Mouse (Mus musculus) NIH3T3 (cell line): ENCODE results near the gene Gm20715.
"Not testable (repeated sequence)": the region's sequence is repeated elsewhere in the genome, so short reads cannot be mapped to it uniquely, and the experiment has no call there.

ENCODE experiments used
- DNase-seq: peaks from one replicate; pipeline ENCODE4 v3.0.0-alpha.2; 2012; ENCODE audit warnings: low read depth

The Gm20715 gene

DNA sequence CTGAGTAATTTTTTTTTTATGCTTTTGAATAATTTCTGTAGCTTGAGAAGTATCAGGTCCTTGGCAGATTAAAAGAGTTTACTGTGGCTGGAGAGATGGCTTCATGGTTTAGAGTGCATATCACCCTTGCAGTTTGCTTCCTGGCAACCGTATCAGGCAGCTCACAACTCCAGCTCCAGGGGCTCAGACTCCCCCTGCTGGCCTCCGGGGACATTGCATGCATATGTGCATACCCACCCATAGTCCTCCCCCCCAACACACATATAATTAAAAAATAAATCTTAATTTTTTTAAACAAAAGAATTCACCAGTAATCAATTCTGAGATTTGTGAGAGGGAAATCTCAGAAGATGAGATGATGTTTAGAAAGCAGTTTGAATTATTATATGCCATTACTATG lies 20.3 kb downstream of the Gm20715 start:
- peak; percentile 44 for DNase-seq

DNA sequence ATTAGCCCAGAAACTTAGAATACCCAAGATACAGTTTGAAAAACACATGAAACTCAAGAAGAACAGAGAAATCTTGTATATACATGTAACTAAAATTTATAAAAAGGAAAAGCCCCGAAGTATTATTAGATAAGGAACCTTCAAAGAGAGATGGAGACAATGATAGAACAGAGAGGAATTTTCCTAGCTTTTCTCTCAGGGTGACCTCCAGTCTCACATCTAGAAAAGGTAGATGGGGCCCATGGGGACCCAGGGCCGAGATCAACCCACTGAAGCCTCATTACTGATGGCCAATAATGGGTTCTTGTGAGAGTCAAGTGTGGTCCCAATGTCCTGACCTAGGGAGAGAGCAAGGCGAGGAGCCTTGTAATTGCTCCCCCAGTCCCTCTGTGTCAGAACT lies 28.3 kb downstream of the Gm20715 start, which contains the start of gene Olfr1344:
Olfr1344 (plus strand) TSS at position 301 of the 400 bp plus-strand sequence.
- DNase-seq = no peak

GRCm38 (mm10) chr7:6441173-6441572 lies 31.1 kb downstream of the Gm20715 start:
- DNase-seq = no peak

DNA sequence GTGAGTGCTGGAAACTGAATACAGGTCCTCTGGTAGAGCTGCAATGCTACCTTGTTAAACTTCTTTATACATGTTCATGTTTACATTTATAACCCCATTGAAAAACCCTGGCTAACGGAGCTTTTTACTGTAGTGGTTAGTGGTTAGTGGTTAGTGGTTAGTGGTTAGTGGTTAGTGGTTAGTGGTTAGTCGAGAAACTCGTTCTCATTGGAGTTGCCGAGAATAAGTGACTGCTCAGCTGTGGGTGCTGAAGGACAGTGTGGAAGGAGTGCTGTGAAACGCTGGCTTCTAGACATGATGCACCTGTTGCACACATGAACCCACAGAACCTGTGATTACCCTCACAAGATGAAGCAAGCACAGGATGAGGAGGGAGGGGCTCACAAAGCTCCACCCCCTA lies 37.7 kb downstream of the Gm20715 start:
- DNase-seq = no peak

- DNase-seq = no peak
These were observed 45.8 kb downstream of the Gm20715 start, which contains the start of gene Olfr1336 for GRCm38 (mm10) chr7:6455868-6456267. Gene Olfr1336, plus strand, starts transcription at chr7:6456168.

- DNase-seq = peak; percentile 22
These were observed 46.3 kb downstream of the Gm20715 start for GRCm38 (mm10) chr7:6456399-6456798.

DNA sequence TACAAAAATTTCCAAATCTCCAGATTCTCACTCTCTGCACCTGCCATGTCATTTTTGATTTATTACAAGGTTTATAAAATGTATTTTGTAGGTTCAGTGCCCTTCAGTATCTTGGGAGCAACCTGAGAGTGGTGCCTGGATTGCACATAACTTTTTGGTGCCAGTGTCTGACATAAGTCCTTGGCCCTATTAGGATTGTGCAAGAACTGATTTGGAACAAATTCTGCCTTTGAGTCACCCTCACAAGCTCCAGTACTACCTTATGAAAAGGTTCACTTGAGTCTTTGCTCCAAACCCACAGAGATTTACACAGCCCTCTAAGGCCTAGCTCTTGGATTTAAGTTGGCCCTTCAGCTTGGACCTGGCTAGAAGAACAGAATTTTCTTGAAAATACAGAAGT lies 56.9 kb downstream of the Gm20715 start, which contains the start of gene Olfr1346:
Olfr1346 (plus strand) TSS at position 151 of the 400 bp plus-strand sequence.
- no peak for DNase-seq

DNA sequence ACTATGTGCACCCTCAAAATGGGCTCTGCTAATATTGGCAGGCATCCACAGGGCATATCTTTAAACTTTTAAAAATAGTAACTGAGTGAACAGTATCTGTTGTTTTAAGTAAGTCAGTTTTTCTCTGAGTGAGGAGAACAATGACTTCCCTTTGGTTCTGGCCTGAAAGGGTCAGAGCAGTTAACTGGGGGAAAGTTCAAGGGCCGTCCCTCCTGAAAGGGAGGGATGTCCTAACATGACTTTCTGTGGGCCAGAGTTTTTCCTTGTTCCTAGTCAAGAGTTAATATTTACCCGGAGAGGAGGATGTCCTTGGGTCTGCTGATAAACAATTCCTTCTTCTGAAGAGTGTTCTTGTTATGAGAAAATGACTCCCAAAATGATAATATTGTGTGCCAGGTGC lies 67.6 kb downstream of the Gm20715 start:
- not testable (repeated sequence) for DNase-seq

DNA sequence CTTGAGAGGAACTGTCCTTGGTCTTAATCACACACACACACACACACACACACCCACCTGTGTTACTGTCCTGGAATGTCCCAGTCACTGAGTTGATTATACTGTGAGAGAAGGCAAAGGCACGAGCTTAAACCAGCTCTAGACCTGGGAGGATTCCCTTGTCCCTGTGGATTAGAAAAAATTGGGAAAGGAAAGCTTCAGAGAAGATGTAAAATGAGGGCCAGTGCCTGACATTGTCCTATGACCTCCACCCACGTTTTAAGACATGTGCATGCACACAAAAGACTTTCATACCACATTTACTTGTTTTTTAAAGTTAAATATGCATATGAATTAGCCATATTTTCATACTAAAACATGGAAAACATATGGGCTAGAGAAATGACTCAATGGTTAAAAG lies 76.8 kb downstream of the Gm20715 start, which contains the start of gene Olfr5:
Olfr5 (minus strand) TSS at position 101 of the 400 bp plus-strand sequence.
- no peak for DNase-seq
